Mouse (Mus musculus) midbrain, embryonic 10.5 days (tissue): Measurements from ENCODE around the gene Kat8. TPM values are rescaled to one million over a fixed set of nuclear protein-coding genes. Genes with fewer than 3 reads are reported as not detected.

ENCODE experiments used
- DNase-seq: peaks from one replicate; pipeline ENCODE4 v3.0.0-alpha.2; 2017; ENCODE audit warnings: low spot score
- H3K27ac ChIP-seq: fragments of 300-500 bp; sonication (generic); replicated peaks from 2 replicates; pipeline ENCODE4 v1.5.1; 2016; ENCODE audit warnings: mild to moderate bottlenecking
- H3K27me3 ChIP-seq: fragments of 300-500 bp; sonication (generic); 2 replicates; pipeline ENCODE4 v1.6.1; 2016; ENCODE audit warnings: low read depth, mild to moderate bottlenecking; ENCODE audit not compliant: poor library complexity, severe bottlenecking
- H3K36me3 ChIP-seq: fragments of 300-500 bp; sonication (generic); 2 replicates; pipeline ENCODE4 v1.6.1; 2016; ENCODE audit warnings: mild to moderate bottlenecking, moderate library complexity
- H3K4me1 ChIP-seq: fragments of 300-500 bp; sonication (generic); 2 replicates; pipeline ENCODE4 v1.6.1; 2016
- H3K4me3 ChIP-seq: fragments of 300-500 bp; sonication (generic); 2 replicates; pipeline ENCODE4 v1.5.1; 2016; ENCODE audit warnings: mild to moderate bottlenecking, moderate library complexity
- H3K9me3 ChIP-seq: fragments of 300-500 bp; sonication (generic); replicated peaks from 2 replicates; pipeline ENCODE4 v1.6.1; 2016; ENCODE audit warnings: mild to moderate bottlenecking
- WGBS: fragments of 180-500 bp; shearing (Covaris S2); methylation state at CpG from one replicate; pipeline ENCODE4 v1.1.7; 2016; 5-methylcytosine and 5-hydroxymethylcytosine counted together
- polyA plus RNA-seq: library from polyadenylated mRNA; unstranded; fragments of >200 nt; fragmentation: Nextera tagmentation; extraction: Ambion mirVana; gene quantifications from 2 replicates; pipeline ENCODE4 v1.2.1, GENCODE M21; 2016

Kat8 gene
- polyA plus RNA-seq, 1 experiment from 2014 or later = 52.4 TPM

DNA sequence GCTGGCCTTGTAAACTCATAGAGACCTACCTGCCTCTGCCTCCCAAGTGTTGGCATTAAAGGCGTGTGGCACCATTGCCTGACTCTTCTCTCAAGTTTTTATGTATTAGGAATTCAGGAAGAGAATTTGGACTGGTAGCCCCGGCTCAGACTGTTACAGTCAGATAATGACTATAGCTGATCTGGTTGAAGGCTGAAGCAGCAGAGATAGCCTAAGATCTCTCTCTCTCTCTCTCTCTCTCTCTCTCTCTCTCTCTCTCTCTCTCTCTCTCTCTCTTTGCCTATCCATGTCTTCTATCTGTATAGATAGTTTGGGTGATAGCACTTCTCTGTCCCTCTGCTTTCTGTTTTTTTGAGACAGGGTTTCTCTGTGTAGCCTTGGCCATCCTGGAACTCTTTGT is 10.5 kb upstream of the Kat8 start:
- 81% methylated on average over 2 of the region's 2 CpGs for WGBS
- H3K4me1 ChIP-seq = peaks cover 14% of the 10 kb centered on the region

GRCm38 (mm10) chr7:127903971-127904796 is 8.1 kb upstream of the Kat8 start, which contains the start of gene Bckdk:
Gene Bckdk, plus strand, starts transcription at chr7:127904082.
- Histone ChIP-seq H3K27ac (peak within 1 kb of the TSS; percentile 94), H3K4me1 (peaks cover 14% of the 10 kb centered on the region), H3K4me3 (peak within 1 kb of the TSS; percentile 87), H3K36me3 (peaks cover 42% of the 10 kb centered on the region), H3K9me3 (no peaks in the 10 kb centered on the region), H3K27me3 (no peaks in the 10 kb centered on the region)
- WGBS = 9% methylated on average over 38 of the region's 38 CpGs
- peak; percentile 81 for DNase-seq

More for the DNA sequence above, 10.5 kb upstream of the Kat8 start:
- no peak overlapping the region for H3K27ac ChIP-seq
- no peak for DNase-seq
- no peaks in the 10 kb centered on the region for H3K9me3 ChIP-seq
- no peak overlapping the region for H3K4me3 ChIP-seq
- peaks cover 18% of the 10 kb centered on the region for H3K36me3 ChIP-seq
- H3K27me3 ChIP-seq = no peaks in the 10 kb centered on the region

DNA sequence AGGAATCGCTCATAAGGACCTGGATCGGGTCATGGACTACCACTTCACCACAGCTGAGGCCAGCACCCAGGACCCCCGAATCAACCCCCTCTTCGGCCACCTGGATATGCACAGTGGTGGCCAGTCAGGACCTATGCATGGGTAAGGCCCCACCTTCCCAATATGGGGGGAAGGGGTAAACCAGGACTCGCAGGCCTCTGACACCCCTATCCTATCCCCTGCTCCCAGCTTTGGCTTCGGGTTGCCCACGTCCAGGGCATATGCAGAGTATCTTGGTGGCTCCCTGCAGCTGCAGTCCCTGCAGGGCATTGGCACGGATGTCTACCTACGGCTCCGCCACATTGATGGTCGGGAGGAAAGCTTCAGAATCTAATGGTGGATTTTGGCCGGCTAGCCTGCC is 4.4 kb upstream of the Kat8 start:
- peaks cover 52% of the 10 kb centered on the region for H3K36me3 ChIP-seq
- no peak overlapping the region for H3K4me3 ChIP-seq
- DNase-seq = no peak
- no peaks in the 10 kb centered on the region for H3K27me3 ChIP-seq
- 94% methylated on average over 12 of the region's 12 CpGs for WGBS
- peaks cover 22% of the 10 kb centered on the region for H3K4me1 ChIP-seq
- H3K9me3 ChIP-seq = no peaks in the 10 kb centered on the region
- H3K27ac ChIP-seq = no peak overlapping the region

GRCm38 (mm10) chr7:127908656-127909055 is 3.7 kb upstream of the Kat8 start:
- Histone ChIP-seq H3K36me3 (peaks cover 52% of the 10 kb centered on the region), H3K4me3 (no peak overlapping the region)
- 95% methylated on average over 4 of the region's 4 CpGs for WGBS

GRCm38 (mm10) chr7:127912938-127913337 is 622 bp downstream of the Kat8 start:
- H3K9me3 ChIP-seq = no peaks in the 10 kb centered on the region
- DNase-seq = no peak
- WGBS = 36% methylated on average over 4 of the region's 4 CpGs

More at GRCm38 (mm10) chr7:127908656-127909055, 3.7 kb upstream of the Kat8 start:
- Histone ChIP-seq H3K9me3 (no peaks in the 10 kb centered on the region), H3K4me1 (peaks cover 27% of the 10 kb centered on the region), H3K27me3 (no peaks in the 10 kb centered on the region), H3K27ac (no peak overlapping the region)
- no peak for DNase-seq

DNA sequence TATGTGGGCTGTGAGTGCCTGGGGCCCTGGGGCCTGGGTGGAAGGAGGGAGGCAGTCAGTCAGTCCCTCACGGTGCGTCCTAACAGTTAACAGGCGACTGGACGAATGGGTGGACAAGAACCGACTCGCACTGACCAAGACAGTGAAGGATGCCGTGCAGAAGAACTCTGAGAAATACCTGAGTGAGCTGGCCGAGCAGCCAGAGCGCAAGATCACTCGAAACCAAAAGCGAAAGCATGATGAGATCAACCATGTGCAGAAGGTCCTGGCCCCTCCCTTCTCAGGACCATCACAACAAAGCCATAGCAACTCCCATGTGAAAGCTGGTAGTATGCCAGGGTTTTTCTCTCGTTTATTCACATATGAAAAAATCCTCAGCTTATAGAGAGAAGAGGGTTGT is 3.0 kb downstream of the Kat8 start:
- H3K9me3 ChIP-seq = no peaks in the 10 kb centered on the region
- H3K27ac ChIP-seq = no peak overlapping the region
- no peak overlapping the region for H3K4me3 ChIP-seq
- 94% methylated on average over 12 of the region's 12 CpGs for WGBS
- no peak for DNase-seq
- H3K4me1 ChIP-seq = peaks cover 14% of the 10 kb centered on the region
- no peaks in the 10 kb centered on the region for H3K27me3 ChIP-seq
- H3K36me3 ChIP-seq = peaks cover 55% of the 10 kb centered on the region

More at GRCm38 (mm10) chr7:127912938-127913337, 622 bp downstream of the Kat8 start:
- Histone ChIP-seq H3K4me1 (peaks cover 14% of the 10 kb centered on the region), H3K27me3 (no peaks in the 10 kb centered on the region), H3K27ac (peak overlapping the region; percentile 89), H3K4me3 (peak overlapping the region; percentile 83), H3K36me3 (peaks cover 55% of the 10 kb centered on the region)

GRCm38 (mm10) chr7:127918203-127918602 is 5.9 kb downstream of the Kat8 start:
- Histone ChIP-seq H3K27ac (no peak overlapping the region), H3K4me1 (peaks cover 3% of the 10 kb centered on the region), H3K4me3 (no peak overlapping the region), H3K36me3 (peaks cover 83% of the 10 kb centered on the region), H3K9me3 (no peaks in the 10 kb centered on the region), H3K27me3 (no peaks in the 10 kb centered on the region)
- peak; percentile 44 for DNase-seq
- 59% methylated on average over 3 of the region's 3 CpGs for WGBS

DNA sequence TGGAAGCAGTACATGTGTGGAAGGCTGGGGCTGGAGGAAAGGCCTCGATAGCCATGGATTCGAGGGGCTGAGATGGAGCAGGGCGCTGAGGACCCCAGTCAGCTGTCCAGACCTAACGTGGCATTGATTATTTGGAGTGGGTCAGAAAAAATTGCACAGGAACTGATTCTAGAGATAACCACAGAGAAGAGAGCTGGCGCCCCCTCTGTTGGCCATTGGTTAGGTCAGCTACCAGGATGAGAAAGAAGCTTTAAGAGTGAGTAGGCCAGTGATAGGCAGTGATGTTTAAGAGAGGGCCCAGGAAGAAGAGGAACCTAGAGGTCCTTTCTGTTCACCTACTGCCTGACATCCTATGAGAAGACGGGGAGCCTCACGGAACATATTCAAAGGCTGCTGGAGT is 7.0 kb downstream of the Kat8 start:
- 81% methylated on average over 7 of the region's 7 CpGs for WGBS
- Histone ChIP-seq H3K4me3 (no peak overlapping the region), H3K36me3 (peaks cover 94% of the 10 kb centered on the region), H3K27ac (no peak overlapping the region), H3K27me3 (no peaks in the 10 kb centered on the region), H3K9me3 (no peaks in the 10 kb centered on the region), H3K4me1 (no peaks in the 10 kb centered on the region)
- DNase-seq = no peak

DNA sequence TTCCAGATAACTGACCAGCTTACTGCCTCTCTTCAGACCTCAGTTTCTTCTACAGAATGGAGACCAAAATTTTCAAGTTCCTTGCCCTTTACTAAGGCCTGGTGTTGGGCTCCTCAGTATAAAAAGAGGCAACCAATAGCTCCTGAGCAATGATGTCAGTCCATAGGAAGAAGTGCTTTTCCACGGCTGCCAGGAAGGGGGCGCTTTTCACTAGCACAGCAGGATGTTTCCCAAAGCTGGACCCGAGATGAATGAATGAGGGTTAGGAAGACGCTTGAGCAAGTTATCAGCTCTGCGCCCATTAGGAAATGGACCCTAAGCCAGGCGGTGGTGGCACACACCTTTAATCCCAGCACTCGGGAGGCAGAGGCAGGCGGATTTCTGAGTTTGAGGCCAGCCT is 9.2 kb downstream of the Kat8 start:
- Histone ChIP-seq H3K4me3 (no peak overlapping the region), H3K36me3 (peaks cover 95% of the 10 kb centered on the region)

GRCm38 (mm10) chr7:127922451-127923275 is 10.3 kb downstream of the Kat8 start:
- H3K4me3 ChIP-seq = no peak overlapping the region
- H3K36me3 ChIP-seq = peaks cover 96% of the 10 kb centered on the region
- peaks cover 5% of the 10 kb centered on the region for H3K27me3 ChIP-seq
- H3K4me1 ChIP-seq = no peaks in the 10 kb centered on the region
- H3K9me3 ChIP-seq = no peaks in the 10 kb centered on the region
- no peak overlapping the region for H3K27ac ChIP-seq
- no peak for DNase-seq
- 84% methylated on average over 6 of the region's 6 CpGs for WGBS

More for the DNA sequence above, 9.2 kb downstream of the Kat8 start:
- DNase-seq = peak; percentile 29
- Histone ChIP-seq H3K27ac (no peak overlapping the region), H3K27me3 (no peaks in the 10 kb centered on the region), H3K4me1 (no peaks in the 10 kb centered on the region), H3K9me3 (no peaks in the 10 kb centered on the region)
- 70% methylated on average over 8 of the region's 8 CpGs for WGBS

DNA sequence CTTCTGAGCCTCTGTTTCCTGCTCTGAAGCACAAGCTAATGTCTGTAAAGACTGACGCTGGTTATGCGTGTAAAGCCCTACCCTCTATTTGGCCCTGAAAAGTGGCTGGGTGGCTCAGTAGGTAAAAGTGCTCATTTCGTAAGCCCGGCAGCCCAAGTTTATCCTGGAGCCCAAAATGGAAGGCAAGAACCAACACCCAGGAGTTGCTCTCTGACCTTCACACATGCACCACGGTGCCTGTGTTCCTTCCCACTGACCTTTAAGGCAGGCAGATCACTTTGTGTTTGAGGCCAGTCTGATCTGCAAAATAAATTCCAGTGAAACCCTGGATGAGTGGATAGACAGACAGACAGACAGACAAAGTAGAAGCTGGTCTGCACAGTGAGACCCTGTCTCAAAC is 11.4 kb downstream of the Kat8 start:
- peaks cover under 1% of the 10 kb centered on the region; the same call in 1 of the 2 replicates for H3K4me1 ChIP-seq
- H3K4me3 ChIP-seq = no peak overlapping the region
- H3K27me3 ChIP-seq = peaks cover 15% of the 10 kb centered on the region
- H3K27ac ChIP-seq = no peak overlapping the region
- no peak for DNase-seq
- peaks cover 91% of the 10 kb centered on the region for H3K36me3 ChIP-seq
- no peaks in the 10 kb centered on the region for H3K9me3 ChIP-seq
- WGBS = 91% methylated on average over 5 of the region's 5 CpGs

DNA sequence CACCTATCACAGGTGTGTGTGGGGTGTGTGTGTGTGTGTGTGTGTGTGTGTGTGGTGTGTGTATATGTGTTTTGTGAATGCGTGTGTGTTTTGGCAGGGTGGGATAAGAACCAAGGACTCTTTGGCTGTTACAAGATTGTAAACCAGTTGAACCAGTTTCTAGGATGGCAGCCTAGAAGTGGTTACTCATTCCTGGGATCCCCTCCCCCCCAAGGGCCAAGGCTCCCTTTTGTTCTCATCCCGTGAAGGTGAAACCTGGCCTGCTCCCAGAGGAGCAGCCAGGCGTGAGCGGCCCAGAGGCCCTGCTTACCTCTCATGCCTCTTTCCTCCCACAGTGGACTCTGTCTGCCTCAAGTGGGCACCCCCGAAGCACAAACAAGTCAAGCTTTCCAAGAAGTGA is 12.9 kb downstream of the Kat8 start:
- H3K36me3 ChIP-seq = peaks cover 77% of the 10 kb centered on the region
- no peak overlapping the region for H3K27ac ChIP-seq
- 67% methylated on average over 5 of the region's 5 CpGs for WGBS
- no peak overlapping the region for H3K4me3 ChIP-seq
- DNase-seq = no peak
- H3K4me1 ChIP-seq = peaks cover 12% of the 10 kb centered on the region
- H3K27me3 ChIP-seq = peaks cover 31% of the 10 kb centered on the region
- no peaks in the 10 kb centered on the region for H3K9me3 ChIP-seq

- Histone ChIP-seq H3K4me3 (no peak overlapping the region), H3K4me1 (peaks cover 12% of the 10 kb centered on the region), H3K9me3 (no peaks in the 10 kb centered on the region), H3K27me3 (peaks cover 36% of the 10 kb centered on the region), H3K27ac (no peak overlapping the region), H3K36me3 (peaks cover 68% of the 10 kb centered on the region)
- DNase-seq = no peak
- 88% methylated on average over 8 of the region's 8 CpGs for WGBS
Measured at GRCm38 (mm10) chr7:127926066-127926465, 13.8 kb downstream of the Kat8 start.
